In the genomic region with DNA sequence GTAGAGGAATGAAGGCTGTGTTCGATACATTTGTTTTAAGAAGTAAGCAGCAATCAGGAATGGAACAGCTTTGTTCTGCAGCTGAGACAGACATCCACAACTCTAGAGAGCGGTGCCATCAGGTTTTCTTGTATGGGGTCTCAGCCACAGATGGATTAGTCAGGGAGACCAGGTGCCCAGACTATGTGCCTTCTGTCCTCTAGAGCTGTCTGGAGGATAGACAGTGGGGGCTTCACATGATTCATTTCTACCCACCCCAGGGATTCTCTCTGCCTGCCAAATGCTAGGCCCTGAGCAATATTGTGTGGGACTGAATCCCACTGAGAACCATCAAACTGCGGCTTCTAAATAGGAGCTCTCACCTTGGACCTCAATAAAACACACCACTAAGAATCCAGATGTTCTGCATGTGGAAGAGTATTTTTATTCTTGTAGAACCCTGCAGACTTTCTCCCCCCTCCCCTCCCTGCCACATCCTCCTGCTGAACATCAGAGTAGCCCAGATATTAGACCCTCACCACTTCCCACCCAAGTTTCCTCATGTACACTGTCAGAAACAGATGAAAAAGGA, we compare ENCODE assay signal across 21 mouse cellular contexts. TPM values are rescaled to one million over a fixed set of nuclear protein-coding genes. Genes with fewer than 3 reads are reported as not detected.
DNase-seq lines count a peak whose midpoint lies in the region; ATAC-seq and TF ChIP-seq lines count a peak whose summit lies in the region.
"Had no signal": no experiment of that assay in that cellular context is flagged by ENCODE, and none has a peak within 500 bp of the region (broad histone marks: within the 10 kb centered on the region; RNA-seq: fewer than 3 reads in every experiment).

No protein-coding gene starts in this region.

- H3K9ac ChIP-seq in hindbrain, postnatal 0 days (replicated peaks; ENCODE audit: low read length), result no peak overlapping the region
- H3K9ac ChIP-seq in hindbrain, embryonic 11.5 days (ENCODE audit: low read depth, low read length), result no peak overlapping the region
- H3K9ac ChIP-seq: forebrain, embryonic 15.5 days; hindbrain, embryonic 13.5 days had no signal

- H3K4me1 ChIP-seq in hindbrain, postnatal 0 days (ENCODE audit: insufficient read depth, low read length), result no peaks in the 10 kb centered on the region
- H3K4me1 ChIP-seq in hindbrain, embryonic 11.5 days (replicated peaks; ENCODE audit: control insufficient read depth, insufficient read depth, low read length), result no peaks in the 10 kb centered on the region
- H3K4me1 ChIP-seq: hindbrain, embryonic 13.5 days had no signal

- intact Hi-C loops in left cerebral cortex, postnatal 4 days (cut with DNase I), result no loop called here

- H3K27ac ChIP-seq in hindbrain, postnatal 0 days, result no peak overlapping the region
- H3K27ac ChIP-seq in hindbrain, embryonic 11.5 days (ENCODE audit: low read depth, low read length), result no peak overlapping the region
- H3K27ac ChIP-seq: forebrain, embryonic 15.5 days; gastrocnemius, adult 2 months; hindbrain, embryonic 13.5 days had no signal

- DNase-seq in hindbrain, postnatal 0 days (ENCODE audit: low spot score), result peak; percentile 26
- no peak for DNase-seq in hindbrain, embryonic 11.5 days (ENCODE audit: low spot score)
- peak; percentile 43 for DNase-seq in left cerebral cortex, postnatal 4 days
- no peak for DNase-seq in left cerebral cortex, adult 18-20 months (ENCODE audit: low spot score in 2 of 2)
- peak; percentile 41 for DNase-seq in brain, embryonic 14.5 days (ENCODE audit: low read depth)
- peak; percentile 37 to 46 for DNase-seq in layer of hippocampus, postnatal 10 days (ENCODE audit: low spot score in 2 of 2)
- no peak for DNase-seq in adrenal gland, postnatal 4 days (ENCODE audit: low spot score in 2 of 2)
- DNase-seq in ovary, postnatal 14 days (ENCODE audit: low spot score), result no peak
- DNase-seq: adrenal gland, adult 2 months; adrenal gland, postnatal 14 days; cerebellum, adult 18-20 months; cerebellum, adult 9-10 months; cerebellum, postnatal 14 days; gastrocnemius, adult 2 months; gastrocnemius, postnatal 14 days; heart, adult 11 months had no signal

- ATAC-seq in hindbrain, postnatal 0 days, result no peak
- no peak for ATAC-seq in hindbrain, embryonic 11.5 days (ENCODE audit: low FRiP score)
- ATAC-seq: CD4-positive, CD25-positive, alpha-beta regulatory T cell, adult 4 months; forebrain, embryonic 15.5 days; hindbrain, embryonic 16.5 days had no signal

- no peak for TF ChIP-seq CTCF in hindbrain, postnatal 0 days (IDR thresholded peaks at IDR 0.05; ENCODE audit: low read depth)
- TF ChIP-seq CTCF in brain, embryonic 14.5 days (IDR thresholded peaks at IDR 0.05; ENCODE audit: borderline replicate concordance, extremely low read depth, insufficient read depth, insufficient read length), result no peak

- no peaks in the 10 kb centered on the region for H3K36me3 ChIP-seq in hindbrain, postnatal 0 days (ENCODE audit: insufficient read depth, low read length)
- H3K36me3 ChIP-seq in hindbrain, embryonic 11.5 days (ENCODE audit: control insufficient read depth, insufficient read depth, low read length), result no peaks in the 10 kb centered on the region
- H3K36me3 ChIP-seq: forebrain, embryonic 15.5 days; hindbrain, embryonic 13.5 days had no signal

- H3K9me3 ChIP-seq in hindbrain, postnatal 0 days (ENCODE audit: low read length), result no peaks in the 10 kb centered on the region
- no peaks in the 10 kb centered on the region for H3K9me3 ChIP-seq in hindbrain, embryonic 11.5 days (ENCODE audit: control insufficient read depth, low read length)
- H3K9me3 ChIP-seq: forebrain, embryonic 15.5 days; hindbrain, embryonic 13.5 days had no signal

- no peak overlapping the region for H3K4me3 ChIP-seq in hindbrain, postnatal 0 days (ENCODE audit: low read length)
- no peak overlapping the region for H3K4me3 ChIP-seq in hindbrain, embryonic 11.5 days (ENCODE audit: low read depth, low read length)
- H3K4me3 ChIP-seq: forebrain, embryonic 15.5 days; gastrocnemius, adult 2 months; hindbrain, embryonic 13.5 days had no signal

- H3K27me3 ChIP-seq in hindbrain, postnatal 0 days (ENCODE audit: insufficient read depth, low read length), result no peaks in the 10 kb centered on the region; the same call in 1 of the 2 replicates
- no peaks in the 10 kb centered on the region for H3K27me3 ChIP-seq in hindbrain, embryonic 11.5 days (ENCODE audit: control insufficient read depth, insufficient read depth, low read length)
- H3K27me3 ChIP-seq: forebrain, embryonic 15.5 days; hindbrain, embryonic 13.5 days had no signal

- TF ChIP-seq POLR2A in brain, embryonic 14.5 days (IDR thresholded peaks at IDR 0.05; ENCODE audit: borderline replicate concordance, extremely low read depth, insufficient read depth, insufficient read length, poor library complexity, severe bottlenecking), result no peak

- 52% methylated on average over 3 of the region's 3 CpGs for WGBS in hindbrain, postnatal 0 days
- WGBS in hindbrain, embryonic 11.5 days, result 89% methylated on average over 3 of the region's 3 CpGs

- H3K4me2 ChIP-seq in hindbrain, postnatal 0 days (ENCODE audit: low read depth, low read length), result no peak overlapping the region
- no peak overlapping the region for H3K4me2 ChIP-seq in hindbrain, embryonic 11.5 days (replicated peaks; ENCODE audit: low read depth, low read length)
- H3K4me2 ChIP-seq: forebrain, embryonic 15.5 days; heart, embryonic 11.5 days; hindbrain, embryonic 13.5 days had no signal

RNA-seq across cellular contexts. Expression of gene Shb, which starts 11.3 kb away (rescaled TPM):
- total RNA-seq in hindbrain, postnatal 0 days (2014; rRNA removed), result 29.0 and 33.6 TPM in 2 replicates
- polyA plus RNA-seq in hindbrain, postnatal 0 days (2015; fragmentation: Nextera tagmentation; extraction: Ambion mirVana), result 5.5 and 6.1 TPM in 2 replicates
- polyA plus RNA-seq in hindbrain, embryonic 11.5 days (2014; fragmentation: Nextera tagmentation; extraction: Ambion mirVana), result 4.2 and 6.2 TPM in 2 replicates
- total RNA-seq in left cerebral cortex, postnatal 4 days (2021), result 10 to 100 TPM; 23.0 to 25.6 TPM
- total RNA-seq in left cerebral cortex, adult 18-20 months (2021), result 10 to 100 TPM in 1 of 2 experiments, 1 to 10 TPM in 1; 8.3 to 12.9 TPM
- 36.4 and 47.2 TPM in 2 replicates for polyA plus RNA-seq in brain, embryonic 14.5 days (2012; rRNA removed)
- total RNA-seq in layer of hippocampus, postnatal 10 days (2021), result 10 to 100 TPM; 27.0 to 29.0 TPM
- total RNA-seq in adrenal gland, postnatal 4 days (2021), result 10 to 100 TPM; 52.3 to 55.3 TPM

Comparison
In these comparisons a context has a peak if more than half of its experiments do, and no peak if none do; other contexts are left out.
1. DNase-seq: peak in hindbrain, postnatal 0 days (single experiment), left cerebral cortex, postnatal 4 days (single experiment), brain, embryonic 14.5 days (single experiment) and layer of hippocampus, postnatal 10 days (2 of 2); none in hindbrain, embryonic 11.5 days (single experiment), left cerebral cortex, adult 18-20 months (0 of 2), adrenal gland, postnatal 4 days (0 of 2) and ovary, postnatal 14 days (single experiment).